Mouse (Mus musculus) kidney, adult 2 months (tissue): ENCODE data around the gene B3gnt2.

ENCODE experiments used
- CTCF ChIP-seq: fragments of 200-500 bp; conservative IDR thresholded peaks from 2 replicates; pipeline ENCODE4 v1.5.1; 2011; ENCODE audit warnings: low read depth, mild to moderate bottlenecking, control low read depth, low read length, moderate library complexity, mixed read lengths; ENCODE audit not compliant: insufficient read depth, insufficient read length
- POLR2A ChIP-seq: fragments of 200-500 bp; IDR thresholded peaks from one replicate; pipeline ENCODE4 v1.6.1; 2011; ENCODE audit warnings: low read depth, low read length, control low read depth

- TF ChIP-seq POLR2A: no peak
- TF ChIP-seq CTCF: no peak
Observed at GRCm38 (mm10) chr11:22893075-22893474, 32.3 kb upstream of the B3gnt2 start.
